Mouse (Mus musculus) embryonic facial prominence, embryonic 10.5 days (tissue): ENCODE results near the gene Tmem8. TPM values are rescaled to one million over a fixed set of nuclear protein-coding genes. Genes with fewer than 3 reads are reported as not detected.

Experiments
- DNase-seq: peaks from one replicate; pipeline ENCODE4 v3.0.0-alpha.2; 2017; ENCODE audit warnings: low spot score
- H3K27ac ChIP-seq: fragments of 300-500 bp; sonication (generic); replicated peaks from 2 replicates; pipeline ENCODE4 v1.5.1; 2016; ENCODE audit warnings: mild to moderate bottlenecking
- H3K27me3 ChIP-seq: fragments of 300-500 bp; sonication (generic); replicated peaks from 2 replicates; pipeline ENCODE4 v1.6.1; 2016; ENCODE audit warnings: low read depth, mild to moderate bottlenecking; ENCODE audit not compliant: poor library complexity, severe bottlenecking
- H3K36me3 ChIP-seq: fragments of 300-500 bp; sonication (generic); replicated peaks from 2 replicates; pipeline ENCODE4 v1.6.1; 2016; ENCODE audit warnings: mild to moderate bottlenecking, moderate library complexity
- H3K4me1 ChIP-seq: fragments of 300-500 bp; sonication (generic); 2 replicates; pipeline ENCODE4 v1.6.1; 2016
- H3K4me3 ChIP-seq: fragments of 300-500 bp; sonication (generic); 2 replicates; pipeline ENCODE4 v1.5.1; 2016; ENCODE audit warnings: mild to moderate bottlenecking, moderate library complexity
- H3K9me3 ChIP-seq: fragments of 300-500 bp; sonication (generic); 2 replicates; pipeline ENCODE4 v1.6.1; 2016; ENCODE audit warnings: mild to moderate bottlenecking
- WGBS: fragments of 180-500 bp; shearing (Covaris S2); methylation state at CpG from one replicate; pipeline ENCODE4 v1.1.7; 2016; 5-methylcytosine and 5-hydroxymethylcytosine counted together
- polyA plus RNA-seq: library from polyadenylated mRNA; unstranded; fragments of >200 nt; fragmentation: Nextera tagmentation; extraction: Ambion mirVana; gene quantifications from 2 replicates; pipeline ENCODE4 v1.2.1, GENCODE M21; 2016

The Tmem8 gene
- 1.2 TPM in 2 replicates for polyA plus RNA-seq

GRCm38 (mm10) chr17:26113181-26113948 is at the start of gene Tmem8:
TSS of gene Tmem8 (plus strand) at chr17:26113299.
- Histone ChIP-seq H3K27me3 (peaks cover 95% of the 10 kb centered on the region), H3K4me1 (peaks cover 26% of the 10 kb centered on the region), H3K36me3 (no peaks in the 10 kb centered on the region), H3K4me3 (peak within 1 kb of the TSS; percentile 81), H3K9me3 (no peaks in the 10 kb centered on the region), H3K27ac (peak within 1 kb of the TSS; percentile 66)
- WGBS = under 1% methylated on average over 75 of the region's 75 CpGs
- peak; percentile 77 for DNase-seq

DNA sequence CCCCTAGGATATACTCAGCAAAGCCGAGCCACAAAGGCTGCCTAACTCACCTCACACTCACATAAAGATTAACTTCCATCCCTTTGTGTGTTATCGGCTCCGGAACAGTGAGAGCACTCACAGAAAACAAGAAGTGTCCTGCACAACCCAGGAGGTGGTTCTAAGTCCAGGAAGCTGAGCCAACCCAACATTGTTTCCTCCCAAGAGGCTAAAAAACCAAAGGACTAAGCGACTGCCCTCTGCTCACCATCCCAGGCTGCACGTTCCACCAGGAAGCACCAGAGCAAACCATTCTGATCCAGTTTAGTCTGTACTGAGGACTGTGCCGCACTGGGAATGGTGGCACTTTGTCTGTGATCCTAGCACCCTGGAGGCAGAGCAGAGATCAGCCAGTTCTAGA is 48.2 kb upstream of the Tmem8 start:
- peak overlapping the region; percentile 14; the same call in 1 of the 2 replicates for H3K4me3 ChIP-seq
- WGBS = 87% methylated on average over 6 of the region's 6 CpGs
- no peak for DNase-seq
- H3K27me3 ChIP-seq = peaks cover 6% of the 10 kb centered on the region; the same call in 1 of the 2 replicates
- H3K27ac ChIP-seq = no peak overlapping the region
- H3K9me3 ChIP-seq = no peaks in the 10 kb centered on the region
- peaks cover 49% of the 10 kb centered on the region for H3K4me1 ChIP-seq
- peaks cover 59% of the 10 kb centered on the region for H3K36me3 ChIP-seq

GRCm38 (mm10) chr17:26066488-26067020 is 46.5 kb upstream of the Tmem8 start:
- Histone ChIP-seq H3K27me3 (peaks cover 20% of the 10 kb centered on the region), H3K4me3 (peak overlapping the region; percentile 90), H3K36me3 (peaks cover 52% of the 10 kb centered on the region), H3K9me3 (no peaks in the 10 kb centered on the region), H3K4me1 (peaks cover 51% of the 10 kb centered on the region), H3K27ac (no peak overlapping the region)
- DNase-seq = no peak
- 90% methylated on average over 7 of the region's 7 CpGs for WGBS

DNA sequence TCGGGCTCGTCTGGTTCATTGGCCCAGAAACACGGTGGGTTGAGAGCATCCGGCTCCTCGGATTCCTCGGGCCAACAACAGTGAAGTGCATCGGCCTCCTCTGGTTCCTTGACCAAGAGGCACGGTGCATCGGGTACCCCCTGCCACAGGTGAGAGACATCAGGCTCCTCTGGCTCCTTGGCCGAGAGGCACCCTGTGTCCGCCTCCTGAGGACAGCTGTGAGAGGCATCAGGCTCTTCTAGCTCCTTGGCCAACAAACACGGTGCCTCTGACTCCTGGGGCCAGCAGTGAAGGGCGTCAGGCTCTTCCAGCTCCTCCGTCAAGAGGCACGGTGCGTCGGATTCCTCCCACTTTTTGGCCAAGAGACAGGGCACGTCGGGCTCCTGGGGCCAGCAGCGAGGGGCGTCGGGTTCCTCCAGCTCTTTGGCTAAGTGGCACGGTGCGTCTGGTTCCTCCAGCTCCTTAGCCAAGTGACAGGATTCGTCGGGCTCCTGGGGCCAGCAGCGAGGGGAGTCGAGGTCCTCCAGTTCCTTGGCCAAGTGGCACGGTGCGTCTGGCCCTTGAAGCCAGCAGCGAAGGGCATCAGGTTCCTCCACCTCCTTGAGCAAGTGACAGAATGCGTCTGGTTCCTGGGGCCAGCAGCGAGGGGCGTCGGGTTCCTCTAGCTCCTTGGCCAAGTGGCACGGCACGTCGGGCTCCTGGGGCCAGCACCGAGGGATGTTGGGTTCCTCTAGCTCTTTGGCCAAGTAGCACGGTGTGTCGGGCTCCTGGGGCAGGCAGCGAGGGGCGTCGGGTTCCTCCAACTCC is 44.9 kb upstream of the Tmem8 start:
- under 1% methylated on average over 44 of the region's 44 CpGs for WGBS
- H3K27ac ChIP-seq = peak overlapping the region; percentile 94
- H3K4me1 ChIP-seq = peaks cover 51% of the 10 kb centered on the region

DNA sequence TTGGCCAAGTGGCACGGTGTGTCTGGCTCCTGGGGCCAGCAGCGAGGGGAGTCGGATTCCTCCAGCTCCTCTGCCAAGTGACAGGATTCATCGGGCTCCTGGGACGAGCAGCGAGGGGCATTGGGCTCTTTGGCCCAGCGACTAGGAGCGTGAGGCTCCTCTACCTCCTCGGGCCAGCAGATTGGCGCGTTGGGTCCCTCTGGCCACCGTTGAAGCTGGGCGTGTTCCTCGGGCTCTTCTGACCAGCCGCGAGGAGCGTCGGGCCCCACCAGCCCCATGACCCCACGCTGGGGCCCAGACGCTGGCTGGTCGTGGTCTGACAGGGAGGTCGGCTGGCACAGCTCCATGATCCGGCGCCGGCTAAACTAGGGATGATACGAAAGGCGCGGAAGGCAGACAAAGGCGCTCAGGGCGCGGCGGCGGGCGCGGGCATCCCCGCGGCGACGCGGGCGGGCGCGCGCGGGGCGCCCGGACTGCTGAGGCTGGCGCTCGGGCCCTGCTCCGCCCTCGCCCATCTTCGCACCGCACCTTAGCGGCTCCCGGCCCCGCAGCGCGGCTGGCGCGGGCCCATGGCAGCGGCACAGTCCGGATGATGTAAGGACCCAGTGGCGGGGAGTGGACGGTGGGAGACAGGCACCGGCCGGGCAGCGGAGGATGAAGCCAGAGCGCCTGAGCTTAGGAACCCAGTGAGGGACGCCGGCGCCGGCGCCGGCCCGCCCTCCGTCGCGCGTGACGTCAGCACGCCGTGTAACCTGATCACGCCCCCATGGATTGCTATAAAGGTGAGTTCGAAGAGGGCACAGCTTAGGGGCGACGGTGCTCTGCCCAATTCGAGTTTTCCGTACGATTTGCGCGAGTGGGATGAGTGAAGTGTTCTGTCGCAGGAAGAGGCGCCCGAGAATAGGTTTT is 44.0 kb upstream of the Tmem8 start, which contains the start of gene Rab11fip3:
TSS of gene Rab11fip3 (minus strand) at position 725 of the 909 bp plus-strand sequence.
- H3K4me3 ChIP-seq = peak within 1 kb of the TSS; percentile 90
- peaks cover 26% of the 10 kb centered on the region for H3K36me3 ChIP-seq
- peaks cover 31% of the 10 kb centered on the region for H3K27me3 ChIP-seq
- no peaks in the 10 kb centered on the region for H3K9me3 ChIP-seq
- WGBS = under 1% methylated on average over 94 of the region's 94 CpGs
- H3K4me1 ChIP-seq = peaks cover 51% of the 10 kb centered on the region
- H3K27ac ChIP-seq = peak within 1 kb of the TSS; percentile 94
- DNase-seq = peak; percentile 93

More for the DNA sequence above, 44.9 kb upstream of the Tmem8 start:
- DNase-seq = no peak
- Histone ChIP-seq H3K4me3 (peak overlapping the region; percentile 90), H3K36me3 (peaks cover 35% of the 10 kb centered on the region), H3K27me3 (peaks cover 31% of the 10 kb centered on the region), H3K9me3 (no peaks in the 10 kb centered on the region)

GRCm38 (mm10) chr17:26070136-26070535 is 43.0 kb upstream of the Tmem8 start:
- H3K4me1 ChIP-seq = peaks cover 41% of the 10 kb centered on the region
- H3K9me3 ChIP-seq = no peaks in the 10 kb centered on the region
- peaks cover 16% of the 10 kb centered on the region for H3K36me3 ChIP-seq
- H3K27ac ChIP-seq = no peak overlapping the region
- WGBS = 41% methylated on average over 6 of the region's 6 CpGs
- H3K27me3 ChIP-seq = peaks cover 31% of the 10 kb centered on the region
- DNase-seq = no peak
- peak overlapping the region; percentile 90 for H3K4me3 ChIP-seq

DNA sequence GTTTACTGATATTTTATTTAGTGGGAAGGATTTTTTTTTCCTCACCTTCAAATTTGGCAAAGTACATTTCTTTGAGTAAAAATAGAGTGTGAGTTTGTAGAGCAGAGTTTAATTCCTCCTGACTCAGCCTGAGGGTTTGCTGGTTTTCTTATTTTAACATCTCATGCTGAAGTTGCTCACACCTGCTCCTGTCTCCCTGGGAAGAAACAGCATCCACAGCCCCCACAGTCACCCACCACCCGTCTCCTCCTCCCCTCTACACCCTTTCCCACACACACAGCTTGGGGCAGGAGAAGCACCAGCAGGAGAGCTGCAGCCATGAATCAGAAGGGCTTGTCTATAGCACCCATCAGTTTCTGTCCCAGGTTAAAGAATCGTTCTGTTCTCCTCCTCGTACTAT is 37.9 kb upstream of the Tmem8 start:
- no peaks in the 10 kb centered on the region for H3K4me1 ChIP-seq
- H3K27me3 ChIP-seq = peaks cover 21% of the 10 kb centered on the region
- H3K27ac ChIP-seq = no peak overlapping the region
- H3K36me3 ChIP-seq = no peaks in the 10 kb centered on the region
- DNase-seq = no peak
- no peaks in the 10 kb centered on the region for H3K9me3 ChIP-seq
- no peak overlapping the region for H3K4me3 ChIP-seq
- WGBS = 81% methylated on average over 3 of the region's 3 CpGs

DNA sequence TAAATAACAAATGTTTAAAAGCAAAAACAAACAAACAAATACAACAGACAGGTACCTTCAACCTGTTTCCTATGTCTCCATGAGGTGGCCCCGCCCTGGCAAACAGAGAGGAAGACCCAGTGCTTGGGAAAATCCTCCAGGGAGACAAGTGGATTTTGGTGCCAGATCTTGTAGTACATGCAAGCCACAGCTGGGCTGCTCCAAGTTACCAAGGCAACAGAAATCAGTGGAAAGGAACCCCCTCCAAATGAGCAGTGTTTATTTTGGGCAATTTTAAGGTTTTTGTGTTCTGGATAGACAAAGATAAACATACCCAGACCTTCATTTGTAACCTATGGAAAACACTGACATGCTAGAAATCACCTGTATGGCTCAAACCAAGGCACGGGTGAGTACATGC is 34.2 kb upstream of the Tmem8 start:
- peaks cover 19% of the 10 kb centered on the region for H3K36me3 ChIP-seq
- no peaks in the 10 kb centered on the region for H3K9me3 ChIP-seq
- DNase-seq = no peak
- 85% methylated on average over 2 of the region's 2 CpGs for WGBS
- no peak overlapping the region for H3K4me3 ChIP-seq
- no peaks in the 10 kb centered on the region for H3K27me3 ChIP-seq
- no peaks in the 10 kb centered on the region for H3K4me1 ChIP-seq
- H3K27ac ChIP-seq = no peak overlapping the region

DNA sequence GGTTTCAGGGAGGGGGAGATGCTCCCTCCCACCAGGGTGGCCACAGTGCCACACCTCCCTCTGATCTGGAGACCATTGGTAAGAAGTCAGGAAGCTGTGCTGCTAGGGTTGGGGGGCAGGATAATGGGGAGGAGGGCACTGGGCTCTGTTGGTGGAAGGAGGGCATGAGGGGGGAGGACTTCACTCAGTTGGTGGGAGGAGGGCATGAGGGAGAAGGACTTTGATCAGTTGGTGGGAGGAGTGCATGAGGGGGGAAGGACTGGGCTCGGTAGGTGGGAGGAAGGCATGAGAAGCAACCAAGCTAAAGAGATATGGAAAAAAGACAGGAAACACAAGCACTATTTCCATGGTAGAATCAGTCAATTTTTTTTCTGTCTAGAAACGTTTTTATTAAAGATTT is 32.2 kb upstream of the Tmem8 start:
- DNase-seq = no peak
- peaks cover 25% of the 10 kb centered on the region for H3K36me3 ChIP-seq
- no peaks in the 10 kb centered on the region for H3K27me3 ChIP-seq
- no peak overlapping the region for H3K27ac ChIP-seq
- WGBS = 53% methylated on average over 2 of the region's 2 CpGs
- no peak overlapping the region for H3K4me3 ChIP-seq
- H3K9me3 ChIP-seq = no peaks in the 10 kb centered on the region
- H3K4me1 ChIP-seq = no peaks in the 10 kb centered on the region

- Histone ChIP-seq H3K9me3 (no peaks in the 10 kb centered on the region), H3K4me1 (peaks cover 7% of the 10 kb centered on the region), H3K27me3 (no peaks in the 10 kb centered on the region), H3K27ac (no peak overlapping the region), H3K4me3 (no peak overlapping the region), H3K36me3 (peaks cover 37% of the 10 kb centered on the region)
- no peak for DNase-seq
- WGBS = 86% methylated on average over 9 of the region's 9 CpGs
Measured at GRCm38 (mm10) chr17:26087059-26087564, 26.0 kb upstream of the Tmem8 start.

GRCm38 (mm10) chr17:26089905-26090632 is 23.0 kb upstream of the Tmem8 start, which contains the start of gene Decr2:
TSS of gene Decr2 (minus strand) at chr17:26090337.
- WGBS = 2% methylated on average over 32 of the region's 32 CpGs
- H3K27ac ChIP-seq = peak within 1 kb of the TSS; percentile 78
- H3K27me3 ChIP-seq = no peaks in the 10 kb centered on the region
- H3K36me3 ChIP-seq = peaks cover 39% of the 10 kb centered on the region
- H3K4me3 ChIP-seq = peak within 1 kb of the TSS; percentile 62
- no peaks in the 10 kb centered on the region for H3K9me3 ChIP-seq
- H3K4me1 ChIP-seq = peaks cover 23% of the 10 kb centered on the region
- peak; percentile 88 for DNase-seq
